Mouse (Mus musculus) Muller cell, postnatal 12 days (primary cell): Measurements from ENCODE around the gene Gm49384.

Experiments
- DNase-seq: peaks from one replicate; pipeline ENCODE4 v3.0.0-alpha.2; 2015; ENCODE audit errors: inconsistent ontology term

The Gm49384 gene

DNA sequence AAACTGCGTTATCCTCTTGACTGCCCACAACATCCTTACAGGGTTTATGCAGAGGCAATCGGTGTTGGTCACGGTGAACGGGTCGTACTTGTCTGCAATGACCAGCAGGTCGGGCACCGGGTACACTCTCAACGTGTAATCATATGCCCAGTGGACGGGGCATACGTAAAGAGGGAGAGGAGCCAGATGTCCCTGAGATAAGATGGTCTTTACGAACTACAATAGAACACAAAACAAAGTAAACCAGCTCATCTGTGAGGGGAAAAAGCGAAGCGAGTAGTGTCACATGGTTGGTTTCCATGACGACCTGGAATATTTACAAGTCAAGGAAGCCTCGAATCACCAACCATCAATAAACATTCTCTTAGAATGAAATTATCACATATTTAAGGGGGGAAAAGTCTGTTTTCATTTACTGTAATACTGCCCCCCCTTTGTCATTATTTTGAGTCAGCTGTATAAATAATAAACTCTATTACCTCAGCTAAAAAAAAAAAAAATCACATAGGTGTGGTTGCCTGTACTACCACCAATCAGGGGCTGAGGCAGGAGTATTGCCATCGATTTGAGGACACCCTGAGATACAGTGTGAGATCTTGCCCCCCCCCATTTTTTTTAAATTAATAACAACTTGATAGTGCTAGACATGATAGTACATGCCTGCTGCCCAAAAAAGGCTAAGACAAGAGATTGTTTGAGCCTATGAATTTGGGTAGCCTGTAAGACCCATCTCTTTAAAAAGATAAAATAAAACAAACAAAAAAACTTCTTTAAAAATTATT is at the start of gene Gm49384:
Gene Gm49384, minus strand, starts transcription at position 216 of the 782 bp plus-strand sequence.
- DNase-seq: no peak

GRCm38 (mm10) chr12:69253806-69254205 is 49.7 kb upstream of the Gm49384 start:
- no peak for DNase-seq

- no peak for DNase-seq
Measured at GRCm38 (mm10) chr12:69250756-69251155, 46.7 kb upstream of the Gm49384 start.

DNA sequence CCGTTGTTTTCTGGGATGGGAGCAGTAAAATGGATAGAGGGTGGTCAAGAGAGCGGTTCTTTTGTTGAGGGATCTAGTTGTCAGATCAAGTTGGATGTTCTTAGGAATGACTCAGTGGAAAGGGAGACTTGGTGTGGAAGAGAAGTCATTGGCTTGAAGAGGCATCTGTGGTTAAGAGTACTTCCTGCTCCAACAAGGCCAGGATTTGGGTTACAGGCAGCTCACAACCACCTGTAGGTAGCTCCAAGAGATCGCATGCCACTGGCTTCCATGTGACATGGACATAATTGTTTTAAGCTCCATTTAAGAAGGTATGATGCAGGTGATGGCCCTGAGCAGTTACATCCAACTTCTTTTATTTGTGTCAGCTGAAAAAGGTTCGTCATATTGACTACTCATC is 45.7 kb upstream of the Gm49384 start:
- DNase-seq: no peak

DNA sequence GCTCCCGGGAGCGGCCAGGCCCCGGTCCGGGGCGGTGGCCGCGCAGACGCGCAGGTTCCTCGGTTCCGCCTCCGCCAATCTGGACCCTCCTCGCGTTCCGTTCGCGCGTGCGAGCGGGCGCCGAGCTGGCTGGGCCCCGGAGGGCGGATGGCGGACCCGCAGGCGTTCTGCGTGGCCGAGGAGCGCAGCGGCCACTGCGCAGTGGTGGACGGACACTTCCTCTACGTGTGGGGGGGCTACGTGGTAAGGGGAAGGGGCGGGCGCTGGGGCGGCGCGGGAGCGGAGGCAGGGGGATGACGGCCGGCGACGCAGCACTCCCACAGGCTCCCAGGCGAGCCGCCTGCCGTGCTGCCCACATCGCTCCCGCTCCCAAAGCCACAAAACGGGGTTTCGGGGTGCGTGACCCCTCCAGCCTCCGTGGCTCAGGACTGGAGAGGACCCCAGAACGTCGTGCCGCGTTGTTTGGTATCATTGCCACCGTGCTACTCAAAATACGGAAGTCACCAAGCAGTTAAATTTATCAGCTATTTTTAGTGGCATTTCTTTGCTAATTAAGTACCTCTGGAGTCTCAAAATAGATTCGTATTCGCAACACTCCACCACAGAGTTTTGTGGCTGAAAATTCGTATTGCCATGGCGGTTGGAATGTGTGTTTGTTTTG is 37.8 kb upstream of the Gm49384 start:
- peak; percentile 76 for DNase-seq

DNA sequence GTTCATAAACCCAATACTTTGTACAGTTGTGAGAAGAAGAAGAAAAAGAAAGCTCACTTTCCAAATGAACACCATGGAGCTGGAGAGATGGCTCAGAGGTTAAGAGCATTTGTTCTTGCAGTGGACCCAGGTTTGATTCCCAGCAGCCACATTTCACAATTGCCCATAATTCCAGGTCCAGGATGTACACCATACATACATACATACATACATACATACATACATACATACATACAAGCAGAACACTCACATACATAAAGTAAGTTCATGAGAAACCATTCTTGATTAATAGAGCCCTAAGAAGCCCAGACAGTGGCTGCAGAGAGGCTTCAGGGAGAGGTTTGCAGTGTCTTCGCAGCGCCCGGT is 37.3 kb upstream of the Gm49384 start:
- no peak for DNase-seq

DNA sequence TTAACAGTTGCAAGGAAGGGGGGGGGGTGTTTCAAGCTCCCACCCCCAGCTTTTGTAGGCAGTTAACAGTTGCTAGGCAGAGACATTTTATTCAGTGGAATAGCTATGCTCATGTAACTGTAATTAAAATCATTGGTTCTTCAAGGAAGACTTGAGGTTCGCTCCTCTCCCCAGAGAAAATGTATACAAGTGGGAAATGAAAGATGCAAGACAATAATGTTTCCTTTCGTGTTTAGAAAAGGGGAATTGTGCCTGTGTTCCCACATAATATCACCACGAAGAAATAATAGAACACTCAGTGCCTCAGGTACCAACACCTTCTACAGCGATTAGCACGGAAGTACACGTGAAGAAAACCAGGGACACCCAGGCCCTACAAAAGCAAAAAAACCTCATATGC is 36.8 kb upstream of the Gm49384 start, which contains the start of gene Klhdc1:
Gene Klhdc1, plus strand, starts transcription at position 301 of the 400 bp plus-strand sequence.
- no peak for DNase-seq

DNA sequence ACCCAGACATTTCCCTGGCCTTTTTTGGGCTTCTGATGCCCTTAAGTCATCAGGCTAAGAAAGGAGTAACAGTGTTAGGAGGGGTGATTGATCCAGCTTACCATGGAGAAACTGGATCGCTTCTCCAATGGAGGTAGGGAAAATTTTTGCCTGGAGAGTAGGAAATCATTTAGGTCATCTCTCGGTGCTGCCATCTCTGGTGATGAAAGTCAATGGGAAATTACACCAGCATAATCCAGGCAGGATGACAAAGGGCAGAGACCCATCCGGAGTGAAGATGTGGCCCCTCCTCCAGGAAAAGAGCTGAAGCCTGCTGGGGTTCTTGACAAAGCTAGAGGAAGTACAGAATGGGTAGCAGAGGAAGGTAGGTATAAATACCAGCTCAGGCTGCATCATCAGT is 34.2 kb upstream of the Gm49384 start:
- no peak for DNase-seq

GRCm38 (mm10) chr12:69235782-69236181 is 31.7 kb upstream of the Gm49384 start:
- DNase-seq: no peak

GRCm38 (mm10) chr12:69229251-69229650 is 25.2 kb upstream of the Gm49384 start:
- no peak for DNase-seq

DNA sequence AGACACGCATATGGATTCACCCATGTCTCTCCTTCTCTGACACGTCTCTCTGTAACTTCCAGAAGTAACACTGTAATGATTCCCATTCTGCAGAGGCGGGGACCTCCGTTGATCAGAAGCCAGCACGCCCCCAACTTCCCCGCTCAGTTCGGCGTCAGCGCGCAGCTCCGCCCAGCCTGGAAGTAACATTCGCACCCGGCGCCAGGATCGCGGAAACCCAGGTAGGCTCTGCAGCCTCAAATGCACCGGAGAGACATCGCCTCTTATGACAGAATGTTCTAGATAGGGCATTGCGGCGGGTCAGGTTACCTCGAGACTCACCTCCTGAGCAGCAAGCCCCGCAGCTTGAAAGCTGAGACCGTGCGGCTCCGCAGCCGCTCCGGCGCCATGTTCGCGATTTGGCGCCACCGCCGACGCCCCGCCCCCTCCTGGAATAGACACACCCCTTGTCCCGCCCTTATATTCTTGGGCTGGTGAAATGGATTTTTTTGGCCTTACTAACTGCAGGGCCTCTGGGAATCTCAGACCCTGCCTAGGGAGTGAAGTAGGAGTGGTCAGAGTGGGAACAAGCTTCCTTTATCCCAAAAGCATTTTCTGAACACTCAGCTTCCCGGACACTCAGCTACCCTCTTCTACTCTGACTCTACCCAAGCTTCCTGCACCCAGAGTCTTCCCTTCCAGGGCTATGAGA is 23.9 kb upstream of the Gm49384 start, which contains the start of gene Pole2:
Gene Pole2, minus strand, starts transcription at position 420 of the 691 bp plus-strand sequence.
- peak; percentile 91 for DNase-seq

DNA sequence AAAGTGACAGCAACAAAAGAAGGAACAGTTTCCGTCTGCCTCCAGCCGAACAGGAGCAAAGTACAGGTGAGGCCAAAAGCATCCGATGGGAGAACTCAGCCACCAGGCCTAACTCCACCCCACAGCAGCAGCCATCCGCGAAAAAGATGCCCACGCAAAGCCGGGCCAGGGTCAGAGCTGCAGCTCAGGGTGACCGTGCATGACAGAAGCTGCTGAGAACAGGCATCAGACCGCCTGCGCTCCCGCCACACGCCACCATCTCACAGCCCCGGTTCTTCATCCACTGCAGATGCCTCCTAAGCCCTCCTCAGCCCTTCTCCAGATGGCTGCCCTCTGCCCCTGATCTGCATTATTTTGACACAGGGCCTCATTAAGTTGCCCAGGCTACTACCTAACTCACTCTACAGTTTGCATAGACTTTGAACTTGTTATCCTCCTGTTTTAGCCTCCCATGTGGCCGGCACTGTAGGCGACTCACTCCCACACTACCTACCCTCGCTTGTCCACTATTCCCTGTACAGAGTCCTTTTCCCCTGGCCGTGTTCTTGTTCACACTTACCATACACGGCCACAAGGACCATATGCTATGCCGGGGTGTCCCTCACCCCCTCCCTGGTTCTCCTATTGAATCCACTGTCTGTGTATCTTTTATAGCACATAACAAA is 16.7 kb upstream of the Gm49384 start:
- DNase-seq: no peak

- DNase-seq: no peak
Measured at GRCm38 (mm10) chr12:69216587-69216986, 12.5 kb upstream of the Gm49384 start.

DNA sequence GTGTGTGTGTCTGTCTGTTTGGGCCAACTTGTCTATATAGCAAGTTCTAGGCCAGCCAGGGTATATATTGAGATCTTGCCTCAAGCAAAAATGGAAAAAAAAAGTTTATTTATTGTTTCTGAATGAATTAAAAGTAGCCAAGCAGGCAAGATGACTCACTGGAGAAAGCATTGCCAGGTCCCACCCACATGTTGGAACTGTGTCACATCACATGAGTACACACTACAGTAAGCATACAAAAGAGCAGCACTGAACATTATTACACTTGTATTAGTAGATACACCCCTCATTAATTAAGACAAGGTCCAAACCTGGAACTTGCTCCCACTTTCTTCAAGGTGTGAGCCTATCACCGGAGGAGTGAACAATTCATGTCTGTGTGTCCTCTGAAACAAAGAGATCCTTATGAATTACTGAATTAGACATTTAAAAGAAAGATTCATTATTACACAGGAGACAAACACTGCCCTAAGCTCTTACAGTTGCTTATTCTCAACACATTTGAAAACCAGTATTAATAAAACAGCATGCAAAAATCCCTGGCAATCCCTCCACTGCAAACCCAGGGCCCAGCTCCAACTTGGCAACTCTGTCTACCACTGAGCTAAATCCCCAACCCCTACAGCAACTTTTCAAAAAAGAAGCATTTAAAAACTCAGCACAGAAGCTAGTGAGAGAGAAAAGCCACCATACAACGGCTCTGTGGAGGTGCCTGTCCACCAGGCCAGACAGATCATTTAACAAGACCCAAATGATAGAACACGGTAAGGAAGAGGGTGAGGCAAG is 11.1 kb upstream of the Gm49384 start:
- peak; percentile 78 for DNase-seq

- DNase-seq: no peak
Measured at GRCm38 (mm10) chr12:69214393-69214792, 10.3 kb upstream of the Gm49384 start.

DNA sequence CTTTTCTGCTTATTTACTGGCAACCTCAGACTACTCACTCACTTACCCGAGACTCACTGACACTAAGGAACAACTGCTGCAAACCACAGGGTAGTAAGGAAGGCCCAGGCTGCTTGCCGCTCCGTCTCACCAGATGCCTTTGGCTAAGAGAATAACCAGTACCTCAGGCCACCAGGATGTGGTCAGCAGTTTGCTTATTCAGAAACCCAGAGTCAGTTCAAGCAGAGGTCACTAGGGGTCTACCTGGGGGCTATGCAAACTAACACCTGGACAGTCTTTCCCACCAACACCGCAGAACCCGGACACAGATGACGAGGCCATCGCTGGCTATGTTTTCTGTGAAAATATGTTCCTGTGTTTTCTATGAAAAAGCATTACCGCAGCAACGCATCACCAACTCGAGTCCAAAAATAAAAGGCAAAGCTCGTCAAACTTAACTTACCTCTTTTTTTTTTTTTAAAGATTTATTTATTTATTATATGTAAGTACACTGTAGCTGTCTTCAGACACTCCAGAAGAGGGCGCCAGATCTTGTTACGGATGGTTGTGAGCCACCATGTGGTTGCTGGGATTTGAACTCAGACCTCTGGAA is 9.2 kb upstream of the Gm49384 start:
- DNase-seq: no peak

GRCm38 (mm10) chr12:69211057-69211456 is 7.0 kb upstream of the Gm49384 start:
- DNase-seq: no peak

- no peak for DNase-seq
Measured at GRCm38 (mm10) chr12:69210056-69210979, 6.3 kb upstream of the Gm49384 start.

DNA sequence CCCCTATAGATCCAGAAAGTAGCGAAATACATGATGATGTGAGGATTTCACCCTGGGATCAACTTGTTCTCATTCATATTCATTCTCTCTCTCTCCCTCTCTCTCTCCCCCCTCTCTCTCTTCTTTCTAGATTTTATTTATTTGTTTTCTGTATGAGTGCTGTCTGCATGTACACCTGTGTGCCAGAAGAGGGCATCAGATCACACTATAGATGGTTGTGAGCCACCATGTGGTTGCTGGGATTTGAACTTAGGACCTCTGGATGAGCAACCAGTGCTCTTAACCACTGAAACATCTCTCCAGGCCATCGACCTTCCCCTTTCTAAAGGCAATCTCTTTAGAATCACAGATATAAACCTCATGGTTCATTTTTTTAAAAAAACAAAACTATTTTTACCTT is 4.5 kb upstream of the Gm49384 start:
- no peak for DNase-seq

DNA sequence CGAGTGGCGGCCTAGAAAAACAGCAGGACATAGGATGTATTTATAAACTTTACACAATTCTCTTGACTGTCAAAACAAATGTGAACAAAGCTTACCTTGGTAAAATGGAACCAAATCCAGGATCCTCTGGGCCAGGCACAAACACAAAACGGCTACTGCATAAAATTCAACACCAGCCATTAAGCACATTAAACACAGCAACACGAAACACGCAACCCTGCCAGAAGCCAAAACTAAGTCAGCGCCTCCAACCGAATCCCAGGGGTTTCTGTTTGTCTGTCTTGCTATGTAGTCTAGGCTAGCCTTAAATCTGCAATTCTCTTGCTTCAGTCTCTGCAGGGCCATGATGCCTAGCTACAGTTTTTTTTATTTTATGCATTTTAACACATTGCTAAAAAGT is 3.9 kb upstream of the Gm49384 start:
- no peak for DNase-seq
